Mouse (Mus musculus) cerebellum, adult 9-10 months (tissue): ENCODE measurements at regions not wholly inside any gene's neighbourhood (a gene's known extent, or its start where the extent isn't known, plus 50 kb on each side); places are given as distances from the start of the nearest gene placed in this dataset.

Experiments
- DNase-seq: peaks from one replicate; pipeline ENCODE4 v3.0.0; 2022

GRCm38 (mm10) chr7:142835319-142835718 lies 92.1 kb upstream of the Ins2 start:
- no peak for DNase-seq

- DNase-seq: no peak
These were observed 87.9 kb upstream of the Ins2 start for GRCm38 (mm10) chr7:142830969-142831673.

GRCm38 (mm10) chr7:142810711-142811110 lies 67.5 kb upstream of the Ins2 start:
- no peak for DNase-seq

GRCm38 (mm10) chr7:142799424-142799823 lies 56.2 kb upstream of the Ins2 start:
- peak; percentile 21 for DNase-seq

- no peak for DNase-seq
These were observed 51.3 kb upstream of the Ins2 start for GRCm38 (mm10) chr7:142794481-142794880.
